Mouse (Mus musculus): Measurements from ENCODE around the gene Tet1.

Tet1 gene

DNA sequence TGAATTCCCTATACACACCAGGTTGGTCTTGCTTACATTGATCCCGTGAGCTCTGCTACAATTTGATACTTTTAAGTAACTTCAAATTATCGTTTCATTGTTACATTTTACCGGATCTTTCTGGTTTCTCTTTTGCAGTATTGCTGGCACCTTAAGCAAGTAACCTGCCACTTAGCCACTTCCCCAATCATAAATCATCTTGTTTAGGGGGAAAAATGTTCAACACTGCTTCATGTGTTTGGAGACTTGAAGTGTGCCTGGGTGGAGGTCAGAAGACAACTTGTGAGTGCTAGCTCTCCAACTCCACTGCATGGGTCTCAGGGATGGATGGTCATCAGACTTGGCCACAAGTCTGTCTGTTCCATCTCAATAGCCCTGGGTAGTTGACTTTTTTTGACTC is 17.8 kb downstream of the Tet1 start:
- DNase-seq = no peak

DNA sequence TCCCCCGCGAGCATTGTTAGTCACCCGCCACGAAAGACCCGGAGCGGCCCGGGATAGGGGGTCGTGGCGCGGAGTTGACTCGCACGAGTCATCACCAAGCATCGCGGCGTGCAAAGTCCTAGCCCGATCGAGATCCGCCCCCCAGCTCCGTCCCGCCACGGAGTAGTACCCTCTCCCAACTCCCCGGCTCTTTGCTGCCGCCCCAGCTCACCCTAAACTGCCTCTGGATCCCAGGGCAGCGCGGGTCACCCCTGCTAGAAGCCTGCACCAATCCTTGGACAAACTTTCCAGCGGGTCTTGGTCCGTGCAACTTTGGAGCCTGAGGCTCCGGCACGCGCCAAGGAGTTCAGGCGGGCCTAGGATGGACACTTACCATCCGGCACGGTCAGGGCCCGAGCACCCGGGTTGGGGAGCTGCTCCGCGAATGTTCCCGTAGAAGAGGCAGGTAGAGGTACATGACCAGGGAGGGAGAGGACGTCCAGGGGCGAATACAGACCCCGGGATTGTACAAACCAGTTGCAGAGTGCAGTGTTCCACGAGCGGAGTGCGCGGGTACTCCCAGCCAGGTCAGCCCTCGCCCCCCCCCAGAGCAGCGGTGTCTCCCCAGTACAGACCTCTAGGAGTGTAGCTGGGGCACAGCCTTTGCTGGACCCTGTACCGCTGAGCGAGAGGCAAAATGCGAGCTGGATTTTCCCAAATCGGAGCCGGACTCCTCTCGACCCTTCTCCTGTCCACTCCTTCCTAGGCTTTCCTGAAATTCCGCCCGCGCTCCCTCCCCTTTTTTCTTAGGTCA is 21.8 kb downstream of the Tet1 start:
- DNase-seq = peak; percentile 72 to 85

DNA sequence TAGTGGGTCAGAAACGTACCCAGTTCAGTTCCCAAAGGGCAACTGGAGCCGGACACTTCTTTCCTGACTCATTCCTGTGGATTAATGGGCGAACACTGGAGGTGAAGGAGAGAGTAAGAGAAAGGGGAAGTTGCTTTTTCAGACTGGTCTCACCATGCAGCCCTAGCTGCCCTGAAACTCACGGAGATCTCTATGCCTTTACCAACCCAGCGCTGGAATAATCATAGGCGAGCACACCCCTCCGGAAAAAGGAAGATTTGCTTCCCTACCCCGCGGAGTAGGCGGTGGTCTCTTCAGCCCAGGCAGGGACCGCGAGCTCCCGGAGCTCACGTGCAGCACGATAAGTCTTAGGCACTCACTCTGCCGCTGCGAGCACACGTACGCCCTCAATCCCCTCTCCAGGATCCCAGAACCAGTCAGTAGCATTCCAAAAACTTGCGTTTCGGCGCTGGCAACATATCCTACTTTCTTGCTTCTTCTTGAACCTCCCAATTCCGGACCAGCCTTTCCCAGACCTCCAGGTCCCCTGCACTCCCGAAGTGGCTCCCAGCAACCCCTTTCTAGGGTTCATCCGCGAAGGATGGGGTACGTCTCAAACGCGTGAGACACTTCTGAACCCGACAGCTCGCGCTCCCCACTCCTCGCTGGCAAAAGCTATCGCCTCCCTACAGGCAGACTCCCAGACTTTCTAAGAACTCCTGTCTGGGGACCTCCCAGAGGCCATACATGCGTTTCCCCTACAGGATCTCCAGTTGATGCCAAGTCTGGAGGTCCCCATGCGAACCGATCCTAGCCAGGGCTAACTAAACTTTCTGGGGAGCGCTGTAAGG is 22.6 kb downstream of the Tet1 start:
- DNase-seq = peak in 1 of 2 experiments; percentile 39

DNA sequence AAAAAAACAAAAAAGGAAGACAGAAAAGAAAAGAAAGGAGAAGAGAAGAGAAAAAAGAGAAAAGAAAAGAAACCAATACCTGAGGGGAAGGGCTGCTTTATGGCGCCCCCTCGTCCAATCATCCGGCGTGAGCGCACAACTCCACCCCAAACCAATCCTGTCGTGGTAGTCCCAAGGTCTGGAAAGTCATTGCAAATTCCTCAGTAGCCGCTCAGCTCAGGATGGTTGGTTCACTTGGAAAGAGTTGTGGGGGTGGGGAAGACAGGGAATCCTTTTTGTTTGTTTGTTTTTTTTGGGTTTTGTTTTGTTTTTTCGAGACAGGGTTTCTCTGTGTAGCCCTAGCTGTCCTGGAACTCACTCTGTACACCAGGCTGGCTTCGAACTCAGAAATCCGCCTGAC is 23.3 kb downstream of the Tet1 start:
- DNase-seq = no peak

DNA sequence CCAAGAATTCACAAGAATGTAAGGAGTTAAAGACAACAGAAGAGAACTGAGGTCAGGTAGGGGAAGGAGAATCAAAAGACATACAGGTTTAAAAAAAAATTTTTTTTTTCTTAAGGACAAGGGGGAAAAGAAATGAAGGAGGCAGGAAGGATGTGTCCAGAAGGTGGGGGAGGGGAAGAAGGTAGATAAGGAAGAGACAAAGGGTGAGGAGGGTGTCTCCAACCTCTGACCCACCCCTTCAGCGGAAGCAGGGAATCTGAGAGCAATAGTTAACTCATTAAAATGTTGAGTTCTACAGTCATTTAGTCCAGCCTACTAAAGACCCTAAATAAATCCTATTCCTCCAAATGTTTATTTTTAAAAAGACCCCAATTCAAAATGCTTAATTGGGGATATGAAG is 24.3 kb downstream of the Tet1 start:
- peak in 1 of 2 experiments; percentile 19 for DNase-seq

DNA sequence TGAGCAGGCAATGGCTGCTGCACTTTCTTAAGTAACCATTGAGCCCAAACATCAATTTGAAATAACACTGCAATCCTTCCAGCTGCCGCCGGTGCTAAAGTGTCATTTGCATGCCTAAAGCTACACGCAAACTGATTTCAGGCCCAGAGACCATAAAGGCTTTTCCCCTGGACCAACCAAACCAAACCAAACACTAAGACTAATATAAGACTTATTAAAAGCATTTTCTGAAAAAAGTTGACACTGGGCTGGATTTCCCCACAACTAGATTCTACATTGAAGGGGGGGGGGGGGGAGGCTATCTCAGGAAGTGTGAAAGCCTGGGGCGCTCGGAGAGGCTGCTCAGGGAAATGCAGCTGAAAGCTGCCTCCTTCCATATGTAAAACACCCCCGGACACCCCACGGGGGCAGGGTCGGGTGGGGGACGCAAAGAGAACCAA is 24.8 kb downstream of the Tet1 start:
- DNase-seq = peak in 1 of 2 experiments; percentile 26

DNA sequence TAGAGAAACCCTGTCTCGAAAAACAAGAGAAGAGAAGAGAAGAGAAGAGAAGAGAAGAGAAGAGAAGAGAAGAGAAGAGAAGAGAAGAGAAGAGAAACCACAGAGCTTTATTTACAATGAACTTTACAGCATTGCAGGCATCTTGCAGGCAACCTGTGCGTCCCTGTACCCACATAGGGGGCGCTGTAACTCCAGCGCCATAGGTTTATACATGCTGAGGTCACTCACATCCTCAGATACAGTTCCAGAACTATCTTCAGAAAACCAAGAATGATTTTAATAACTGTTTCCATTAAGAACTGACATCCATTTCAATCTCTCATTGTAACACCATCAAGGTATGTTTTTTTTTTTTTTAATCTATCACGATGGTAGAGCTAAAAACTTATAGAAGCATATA is 27.6 kb downstream of the Tet1 start:
- DNase-seq = peak in 1 of 2 experiments; percentile 28

DNA sequence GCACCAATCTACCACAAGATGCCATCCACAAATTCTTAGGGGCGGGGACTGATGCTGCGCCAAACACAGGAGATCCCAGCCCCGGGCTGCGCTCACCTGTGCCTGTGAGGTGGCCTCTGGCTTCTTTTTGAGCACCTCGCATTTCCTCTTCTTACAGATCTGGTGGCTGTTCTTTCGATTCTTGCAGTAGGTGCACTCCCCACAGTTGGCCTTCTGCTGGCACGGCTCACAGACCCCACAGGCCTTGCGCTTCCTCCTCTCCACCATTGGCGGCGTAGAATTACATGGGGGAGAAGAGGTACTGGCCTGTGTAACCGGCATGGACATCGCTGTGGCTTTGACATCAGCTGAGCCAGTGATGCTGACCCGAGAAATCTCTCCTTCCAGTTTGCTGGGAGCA is 30.7 kb downstream of the Tet1 start:
- peak in 1 of 2 experiments; percentile 18 for DNase-seq

DNA sequence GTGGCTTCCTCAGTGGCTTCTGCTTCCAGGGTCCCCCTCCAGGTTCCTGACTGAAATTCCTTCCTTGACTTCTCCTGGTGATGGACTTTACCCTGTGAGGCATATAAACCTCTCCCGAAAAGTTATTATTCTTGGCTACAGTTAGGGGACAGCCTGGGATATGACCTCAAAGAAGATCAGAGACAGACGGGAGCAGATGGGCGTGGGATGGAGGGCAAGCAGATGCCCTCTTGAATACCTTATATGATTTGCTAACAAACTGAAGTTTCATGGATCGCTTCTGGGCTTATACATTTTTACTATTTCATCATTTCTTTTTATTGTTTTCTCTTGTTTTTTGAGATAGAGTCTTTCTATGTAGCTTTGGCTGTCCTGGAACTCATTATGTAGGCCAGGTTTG is 33.2 kb downstream of the Tet1 start:
- DNase-seq = no peak

DNA sequence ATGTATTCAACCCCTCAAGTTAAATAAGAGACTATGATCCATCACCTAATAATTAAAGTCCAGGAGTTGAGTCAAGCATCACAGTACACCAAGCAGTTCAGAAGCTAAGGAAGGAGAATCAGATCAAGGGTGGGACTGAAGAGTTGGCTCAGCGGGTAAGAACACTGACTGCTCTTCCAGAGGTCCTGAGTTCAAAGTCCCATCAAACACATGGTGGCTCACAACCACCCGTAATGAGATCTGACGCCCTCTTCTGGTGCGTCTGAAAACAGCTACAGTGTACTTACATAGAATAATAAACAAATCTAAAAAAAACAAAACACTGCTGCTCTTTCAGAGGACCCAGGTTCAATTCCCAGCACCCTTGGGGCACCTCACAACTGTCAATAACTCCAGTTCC is 34.0 kb downstream of the Tet1 start:
- DNase-seq = peak in 1 of 2 experiments; percentile 21

DNA sequence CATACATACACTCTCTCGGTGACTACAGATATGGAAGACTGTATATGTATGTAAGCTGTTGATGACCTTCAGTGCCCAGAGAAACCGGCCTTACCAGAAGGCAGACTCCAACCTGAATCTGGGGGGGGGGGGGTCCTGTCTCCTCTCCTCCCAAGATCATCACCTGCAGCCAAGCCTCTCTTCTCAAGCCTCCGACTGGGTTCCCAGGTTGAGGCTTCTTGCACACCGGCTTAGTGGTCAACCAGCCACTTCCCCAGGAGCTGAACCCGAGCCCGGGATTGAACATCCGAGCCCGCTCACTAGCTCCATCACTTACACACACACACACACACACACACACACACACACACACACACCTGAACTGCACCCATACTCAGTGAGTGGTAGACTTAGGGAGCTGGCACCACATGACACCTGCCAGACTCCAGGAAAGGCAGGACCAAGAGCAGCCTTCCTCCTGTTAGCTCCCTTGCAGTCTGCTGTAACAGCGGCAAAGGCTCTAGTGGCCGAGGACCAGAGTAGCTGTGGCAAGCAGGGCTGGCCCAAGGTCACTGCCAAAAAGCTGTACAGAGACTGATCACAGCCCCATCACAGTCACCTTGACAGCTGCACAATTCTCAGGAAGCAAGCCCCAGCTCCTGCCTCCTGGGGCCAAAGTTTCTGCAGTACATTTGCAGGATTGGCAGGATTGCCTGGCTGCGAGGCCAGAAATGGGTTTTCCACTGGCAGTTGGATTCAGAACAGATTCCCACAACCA is 42.6 kb downstream of the Tet1 start:
- DNase-seq = peak in 1 of 2 experiments; percentile 41

DNA sequence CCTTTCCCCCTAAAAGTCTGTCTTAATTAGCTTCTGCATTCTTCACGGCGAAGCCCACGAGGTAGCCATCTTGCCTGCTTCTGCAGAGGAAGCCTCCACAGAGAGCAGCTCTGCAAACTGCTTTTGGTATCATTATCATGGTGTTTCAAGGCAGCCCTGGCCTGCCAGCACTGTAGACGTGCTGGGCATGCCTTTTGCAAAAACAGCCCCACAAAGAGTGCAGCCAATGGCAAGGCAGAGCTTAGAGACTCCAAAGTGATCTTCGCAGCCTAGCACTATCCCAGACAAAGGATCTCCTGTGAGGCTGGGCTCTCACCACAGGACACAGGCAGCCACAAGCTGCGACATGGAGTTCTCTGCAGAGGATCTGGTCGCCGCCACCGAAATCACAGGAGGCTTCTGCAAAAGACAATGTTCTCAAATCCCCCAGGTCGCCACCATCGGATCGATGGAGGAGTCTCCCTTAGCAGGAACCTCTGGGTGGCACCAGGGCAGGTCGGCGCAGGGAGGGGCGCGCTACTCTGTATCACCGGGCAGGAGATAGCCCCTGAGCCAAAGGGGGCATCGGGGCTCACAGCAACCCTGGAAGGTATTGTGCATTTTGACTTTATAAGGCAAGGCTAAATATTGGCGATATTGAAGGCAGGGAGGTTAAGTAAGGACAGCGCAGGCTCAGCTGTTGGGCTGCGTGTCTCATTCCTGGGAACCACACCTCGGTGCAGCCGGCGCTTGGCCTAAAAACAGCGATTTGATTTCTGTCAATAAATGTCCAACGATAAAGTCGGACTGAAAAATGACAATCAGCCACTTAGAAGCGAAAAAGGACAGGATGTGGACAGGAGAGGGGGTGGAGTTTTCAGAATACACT is 43.4 kb downstream of the Tet1 start:
- peak; percentile 72 to 82 for DNase-seq

DNA sequence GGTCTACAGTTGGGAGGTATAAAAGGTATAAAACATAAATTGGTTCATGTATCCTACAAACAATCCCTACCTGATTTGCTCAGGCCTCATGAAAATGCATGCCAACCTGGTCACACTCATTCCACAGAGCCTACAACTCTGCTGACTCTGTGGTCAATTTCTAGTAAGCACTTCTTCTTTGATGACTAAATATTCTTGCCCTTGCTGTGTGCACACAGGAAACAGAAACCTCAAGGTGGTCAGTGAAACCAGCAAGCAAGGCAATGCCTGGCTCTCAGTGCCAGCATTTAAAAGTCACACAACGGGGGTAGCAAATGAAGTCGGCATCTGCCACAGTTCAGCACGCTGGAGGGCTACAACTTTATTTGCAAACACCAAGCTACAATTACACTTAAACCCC is 45.2 kb downstream of the Tet1 start:
- no peak for DNase-seq

DNA sequence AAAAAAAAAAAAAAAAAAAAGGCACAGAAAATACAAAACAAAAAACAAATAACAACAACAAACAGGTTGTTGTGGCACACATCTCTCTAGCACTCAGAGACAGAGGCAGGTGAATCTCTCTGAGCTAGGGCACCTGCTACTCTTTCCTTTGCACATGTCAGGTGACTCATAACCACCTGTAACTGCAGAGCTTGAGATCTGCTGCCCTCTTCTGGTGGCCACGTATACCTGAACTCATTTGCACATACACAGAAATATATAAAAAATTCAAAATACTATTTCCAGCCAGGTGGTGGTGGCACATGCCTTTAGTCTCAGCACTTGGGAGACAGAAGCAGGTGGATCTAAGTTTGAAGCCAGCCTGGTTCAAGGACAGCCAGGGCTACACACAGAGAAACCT is 46.4 kb downstream of the Tet1 start:
- no peak for DNase-seq

DNA sequence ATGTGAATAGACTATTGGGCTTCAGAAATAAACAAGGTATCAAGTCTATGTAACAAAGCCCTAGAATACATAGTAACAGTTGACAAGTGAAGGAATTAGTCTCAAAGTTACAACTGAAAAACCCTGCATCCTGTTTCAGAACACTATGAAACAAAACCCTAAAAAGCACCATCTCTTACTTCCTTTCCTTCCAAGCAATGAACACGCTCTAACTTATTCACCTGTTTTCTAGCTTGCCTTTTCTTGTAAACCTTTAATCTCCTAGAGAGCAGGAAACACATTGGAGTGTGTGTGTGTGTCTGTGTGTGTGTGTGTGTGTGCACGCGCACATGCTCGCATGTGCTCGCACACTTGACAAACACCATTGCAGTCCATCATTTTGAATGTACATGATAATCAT is 49.8 kb downstream of the Tet1 start:
- DNase-seq = no peak

DNA sequence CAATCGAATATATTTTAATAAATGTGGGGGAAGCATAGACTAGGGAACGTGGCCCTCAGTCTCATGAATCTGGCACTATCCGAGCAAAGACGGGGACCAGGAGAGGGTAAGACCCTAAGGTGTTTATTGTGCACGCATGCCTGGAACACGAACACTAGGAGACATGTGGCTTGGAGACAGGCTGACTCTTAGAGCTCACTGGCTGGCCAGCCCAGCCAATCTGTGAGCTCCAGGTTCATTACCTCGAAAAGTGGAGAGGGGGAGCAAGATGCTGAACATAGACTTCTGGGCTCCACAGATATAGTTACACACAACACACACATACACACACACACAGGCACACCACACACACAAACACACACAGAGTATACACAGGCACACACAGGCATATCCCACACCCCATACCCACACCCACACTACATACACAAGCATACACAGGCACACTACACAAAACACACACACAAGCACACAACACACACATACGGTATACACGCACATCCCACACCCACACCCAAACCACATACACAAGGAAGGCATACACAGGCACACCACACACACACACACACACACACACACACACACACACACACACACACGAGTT is 52.0 kb downstream of the Tet1 start:
- no peak for DNase-seq

DNA sequence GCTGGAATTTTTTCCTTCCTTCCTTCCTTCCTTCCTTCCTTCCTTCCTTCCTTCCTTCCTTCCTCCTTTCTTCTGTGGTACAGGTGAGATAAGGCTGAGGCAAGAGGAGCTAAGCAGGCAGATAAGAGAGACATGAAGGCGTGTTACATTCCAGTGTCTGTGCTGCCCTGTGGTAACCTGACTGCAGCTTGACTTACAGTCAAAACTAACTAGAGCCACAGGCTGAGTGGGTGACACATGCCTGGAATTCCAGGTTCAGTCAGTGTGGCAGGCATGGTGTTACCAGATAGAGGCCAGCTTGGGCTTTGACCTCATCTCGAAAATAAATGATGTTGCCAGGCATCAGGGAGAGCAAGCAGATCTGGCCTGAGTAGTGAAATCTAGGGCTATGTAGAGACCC is 53.8 kb downstream of the Tet1 start:
- DNase-seq = peak; percentile 30 to 64

DNA sequence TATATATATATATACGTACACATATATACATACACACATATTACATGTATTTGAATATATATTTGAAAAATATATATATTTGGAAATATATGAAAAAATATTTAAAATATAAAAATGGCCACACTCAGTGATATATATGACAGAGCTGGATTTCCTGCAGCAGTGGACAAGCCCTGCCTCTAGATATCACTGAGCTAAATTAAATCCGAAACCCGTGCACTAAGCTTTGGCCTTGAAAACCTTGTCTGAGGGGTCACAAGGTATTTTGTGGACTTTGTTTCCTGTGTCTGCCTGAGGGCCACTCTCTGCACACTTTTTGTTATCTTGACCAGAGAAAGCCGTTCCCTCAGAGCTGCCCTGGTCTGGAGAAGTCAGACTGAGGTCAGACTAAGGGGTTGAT is 54.2 kb downstream of the Tet1 start:
- DNase-seq = no peak

DNA sequence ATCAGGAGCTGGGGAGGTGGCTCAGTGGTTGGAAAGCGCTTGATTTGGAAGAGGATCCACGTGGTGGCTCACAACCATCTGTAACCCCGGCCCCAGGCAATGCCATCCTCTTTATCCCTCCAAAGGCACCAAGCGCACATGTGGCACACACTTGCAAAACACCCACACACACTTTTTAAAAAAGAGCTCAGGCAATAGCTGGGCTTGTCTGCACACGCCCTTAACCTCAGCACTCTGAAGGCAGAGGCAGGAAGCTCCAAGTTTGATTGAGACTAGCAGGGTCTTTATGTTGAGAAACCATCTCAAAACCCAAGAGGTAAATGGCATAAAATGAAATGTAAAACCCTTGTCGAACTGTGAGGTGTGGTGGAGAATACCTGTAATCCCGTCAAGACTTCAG is 57.2 kb downstream of the Tet1 start:
- no peak for DNase-seq

DNA sequence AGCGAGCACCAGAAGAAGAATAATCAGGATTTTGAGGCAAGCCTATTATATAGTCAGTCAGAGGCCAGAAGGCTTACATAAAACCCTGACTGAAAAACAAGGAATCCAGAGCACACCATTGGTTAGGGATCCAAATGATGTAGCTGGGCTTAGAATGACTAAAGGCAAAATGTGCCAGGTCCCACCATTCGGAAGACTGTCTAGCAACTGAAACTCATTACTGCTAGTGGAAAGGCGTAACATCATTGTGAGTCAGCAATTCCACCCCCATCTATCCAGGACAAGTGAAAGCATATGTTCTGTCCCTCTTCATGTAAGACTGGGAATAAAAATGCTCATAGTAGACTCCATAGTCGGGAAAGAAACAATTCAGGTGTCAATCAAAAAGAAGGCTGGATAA is 57.8 kb downstream of the Tet1 start:
- DNase-seq = no peak

DNA sequence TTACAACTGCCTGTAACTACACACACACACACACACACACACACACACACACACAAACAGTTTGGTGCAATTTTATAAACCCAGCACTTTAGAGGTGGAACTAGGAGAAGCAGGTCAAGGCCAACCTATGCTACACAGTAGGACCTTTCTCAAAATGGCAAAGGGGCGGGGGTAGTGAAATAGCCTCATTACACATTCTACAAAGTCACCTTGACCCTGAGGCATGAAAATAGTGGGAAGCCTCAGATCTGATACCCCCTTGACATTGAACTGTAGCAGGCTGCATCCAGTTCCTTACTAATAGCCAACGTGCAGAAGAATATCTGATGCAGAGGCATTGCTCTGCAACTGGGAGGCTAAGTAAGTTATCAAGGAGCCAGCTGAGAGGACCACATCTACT is 60.0 kb downstream of the Tet1 start:
- no peak for DNase-seq

DNA sequence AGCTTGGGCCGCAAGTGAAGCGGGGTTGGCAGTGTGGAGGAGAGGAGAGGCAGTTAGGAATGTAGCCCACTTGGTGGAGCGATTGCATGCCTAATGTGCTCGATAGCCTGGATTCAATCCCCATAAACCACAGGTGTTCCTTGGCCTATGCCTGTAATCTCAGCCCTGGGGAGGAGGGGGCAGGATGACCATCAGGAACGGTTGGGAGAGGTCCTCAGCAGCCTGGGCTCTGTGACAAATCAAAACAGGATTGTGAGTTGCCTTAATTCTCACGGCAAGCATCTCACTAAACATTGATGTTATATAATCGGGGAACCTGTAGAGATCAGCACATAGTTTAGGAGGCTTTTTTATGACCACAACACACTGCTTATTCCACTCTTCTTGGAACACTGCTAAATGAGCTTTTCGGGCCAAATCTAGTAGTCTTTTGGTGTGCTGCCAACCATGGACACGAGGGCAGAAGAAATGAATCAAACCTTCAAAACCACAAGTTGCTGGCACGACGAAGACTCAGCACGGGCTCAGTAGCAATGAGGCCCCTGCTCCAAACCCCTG is 61.6 kb downstream of the Tet1 start:
- DNase-seq = peak; percentile 61

Measured in kidney, postnatal 25 days (tissue).